Mouse (Mus musculus) liver, embryonic 14.5 days (tissue): ENCODE data around the gene Ubl5. TPM values are rescaled to one million over a fixed set of nuclear protein-coding genes. Genes with fewer than 3 reads are reported as not detected.

Source experiments
- ATAC-seq: fragments of 200-750 bp; cut with Nextera tagmentation; 2 replicates; pipeline ENCODE4 v1.8.0; 2017; ENCODE audit warnings: moderate number of reproducible peaks, mild to moderate bottlenecking, moderate library complexity; ENCODE audit not compliant: insufficient read depth
- DNase-seq, 3 experiments: peaks; one replicate each; pipeline ENCODE4 v3.0.0-alpha.2; 2012 to 2013; ENCODE audit warnings: low read depth in 3 of 3, low spot score in 3 of 3
- H3K27ac ChIP-seq: fragments of 300-500 bp; sonication (generic); 2 replicates; pipeline ENCODE4 v1.5.1; 2014; ENCODE audit warnings: moderate library complexity, mild to moderate bottlenecking, control low read depth, inconsistent platforms
- H3K27me3 ChIP-seq: fragments of 300-500 bp; sonication (generic); 2 replicates; pipeline ENCODE4 v1.6.1; 2014; ENCODE audit warnings: mild to moderate bottlenecking, low read length, moderate library complexity; ENCODE audit not compliant: control insufficient read depth, insufficient read depth
- H3K36me3 ChIP-seq: fragments of 300-500 bp; sonication (generic); replicated peaks from 2 replicates; pipeline ENCODE4 v1.6.1; 2014; ENCODE audit warnings: low read depth; ENCODE audit not compliant: control insufficient read depth, insufficient read depth
- H3K4me1 ChIP-seq, 2 experiments: fragments of 200-500 bp in 1 of 2; fragments of 300-500 bp in 1 of 2; sonication (generic) in 1 of 2; replicated peaks; 2 replicates each; pipeline ENCODE4 v1.6.1; 2012 to 2014; ENCODE audit warnings: antibody characterized with exemption in 1 of 2, inconsistent platforms in 1 of 2, low read length in 1 of 2; ENCODE audit not compliant: control insufficient read depth in 2 of 2, insufficient read depth in 2 of 2
- H3K4me2 ChIP-seq: fragments of 300-500 bp; sonication (generic); 2 replicates; pipeline ENCODE4 v1.6.1; 2014; ENCODE audit warnings: low read depth, mild to moderate bottlenecking, control low read depth, moderate library complexity
- H3K4me3 ChIP-seq, 2 experiments: fragments of 200-500 bp in 1 of 2; fragments of 300-500 bp in 1 of 2; sonication (generic) in 1 of 2; 2 replicates each; pipeline ENCODE4 v1.5.1; 2012 to 2014; ENCODE audit warnings: low read depth in 2 of 2, low read length in 2 of 2, mild to moderate bottlenecking in 2 of 2, control low read depth in 1 of 2, inconsistent platforms in 1 of 2, moderate library complexity in 1 of 2; ENCODE audit not compliant: insufficient read depth in 1 of 2
- H3K9ac ChIP-seq: fragments of 300-500 bp; sonication (generic); replicated peaks from 2 replicates; pipeline ENCODE4 v1.6.1; 2014; ENCODE audit warnings: mild to moderate bottlenecking, control low read depth, moderate library complexity
- H3K9me3 ChIP-seq: fragments of 300-500 bp; sonication (generic); 2 replicates; pipeline ENCODE4 v1.6.1; 2016; ENCODE audit warnings: low read length, mixed read lengths; ENCODE audit not compliant: control insufficient read depth
- CTCF ChIP-seq: IDR thresholded peaks from 2 replicates; pipeline ENCODE4 v1.5.1; 2016; ENCODE audit warnings: antibody characterized with exemption, low read depth, control low read depth
- EP300 ChIP-seq: IDR thresholded peaks from 2 replicates; pipeline ENCODE4 v1.6.1; 2016; ENCODE audit warnings: antibody characterized with exemption, low read depth
- WGBS: fragments of 180-500 bp; shearing (Covaris S2); extraction: QIAGEN DNeasy Blood & Tissue Kit; methylation state at CpG from one replicate; pipeline ENCODE4 v1.1.7; 2014; ENCODE audit not compliant: insufficient replicate concordance; 5-methylcytosine and 5-hydroxymethylcytosine counted together
- polyA plus RNA-seq, 2 experiments: library from polyadenylated mRNA; depleted of rRNA in 1 of 2; stranded (reverse) in 1 of 2; unstranded in 1 of 2; fragments of >200 nt; fragmentation: Nextera tagmentation in 1 of 2; extraction: Ambion mirVana in 1 of 2; gene quantifications; 2 replicates each; pipeline versions ENCODE4 v1.2.1 to v1.2.3; 2012 to 2014

Gene Ubl5
- polyA plus RNA-seq, 2 experiments: 203 to 272 TPM

DNA sequence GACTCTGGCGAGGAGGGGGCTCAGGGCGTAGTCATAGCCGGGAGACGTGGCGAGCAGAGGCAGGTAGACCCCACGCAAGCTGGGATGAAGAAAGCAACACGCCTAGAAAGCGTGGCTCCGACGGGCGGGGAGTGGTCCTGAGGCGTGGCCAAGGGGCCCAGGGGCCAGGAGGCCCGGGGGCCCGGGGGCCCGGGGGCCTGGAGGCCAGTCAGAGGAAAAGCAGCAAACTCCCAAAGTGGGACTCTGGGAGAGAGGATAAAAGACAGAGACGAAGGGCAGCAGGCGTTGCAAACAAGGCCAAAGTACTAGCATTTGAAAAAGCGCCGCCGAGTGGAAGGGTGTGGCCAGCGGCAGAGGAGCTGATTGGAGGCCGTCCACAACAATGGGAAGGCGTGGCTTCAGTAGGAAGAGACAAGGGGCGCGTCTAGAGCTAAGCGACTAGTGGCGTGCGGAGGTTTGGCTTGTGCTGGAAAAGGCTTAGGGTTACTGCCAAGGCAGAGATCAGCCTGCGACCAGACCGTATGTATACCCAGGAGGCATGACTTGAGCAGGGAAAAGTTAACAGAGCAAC lies 303 bp downstream of the Ubl5 start:
- under 1% methylated on average over 30 of the region's 30 CpGs for WGBS
- DNase-seq: peak; percentile 73 to 75 (median 73)
- Histone ChIP-seq H3K36me3 (peaks cover 4% of the 10 kb centered on the region; the same call in 1 of the 2 replicates), H3K4me3 (peak overlapping the region; percentile 94 to 97), H3K9me3 (no peaks in the 10 kb centered on the region), H3K4me2 (peak overlapping the region; percentile 98), H3K9ac (peak overlapping the region; percentile 93), H3K4me1 (peaks cover 2 to 11% of the 10 kb centered on the region in 2 experiments; a peak in 2 of 4 replicates), H3K27ac (peak overlapping the region; percentile 52), H3K27me3 (no peaks in the 10 kb centered on the region)
- TF ChIP-seq CTCF (peak; percentile 22; the same call in 1 of the 2 replicates), EP300 (no peak)
- peak; percentile 74 for ATAC-seq

DNA sequence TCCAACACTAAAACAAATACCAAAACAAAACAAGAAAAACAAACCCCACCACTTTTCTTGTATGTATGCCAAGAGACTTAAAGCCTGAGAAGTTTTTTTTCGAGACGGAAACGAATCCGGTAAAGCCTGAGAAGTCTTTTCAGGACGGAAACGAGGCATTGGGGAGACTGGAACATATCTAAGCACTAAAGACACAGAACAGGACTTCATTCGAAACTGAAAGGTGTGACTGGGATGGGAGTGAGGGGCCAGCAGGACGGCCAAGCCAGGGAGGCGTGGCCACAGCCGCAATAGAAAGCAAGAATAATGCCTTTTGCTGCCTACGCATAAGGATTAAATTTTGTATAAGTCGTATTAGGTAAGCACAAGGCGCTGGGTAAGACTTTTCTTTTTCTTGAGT lies 1.1 kb downstream of the Ubl5 start:
- peak overlapping the region; percentile 94 to 97 for H3K4me3 ChIP-seq
- TF ChIP-seq CTCF (no peak), EP300 (no peak)
- ATAC-seq (no peak), DNase-seq (no peak)
- H3K27me3 ChIP-seq: no peaks in the 10 kb centered on the region
- H3K9ac ChIP-seq: peak overlapping the region; percentile 93
- H3K4me1 ChIP-seq: peaks cover 2 to 17% of the 10 kb centered on the region in 2 experiments; a peak in 2 of 4 replicates
- H3K27ac ChIP-seq: peak overlapping the region; percentile 52
- no peaks in the 10 kb centered on the region for H3K9me3 ChIP-seq
- peak overlapping the region; percentile 98 for H3K4me2 ChIP-seq
- peaks cover 4% of the 10 kb centered on the region; the same call in 1 of the 2 replicates for H3K36me3 ChIP-seq
- WGBS: 5% methylated on average over 13 of the region's 13 CpGs

DNA sequence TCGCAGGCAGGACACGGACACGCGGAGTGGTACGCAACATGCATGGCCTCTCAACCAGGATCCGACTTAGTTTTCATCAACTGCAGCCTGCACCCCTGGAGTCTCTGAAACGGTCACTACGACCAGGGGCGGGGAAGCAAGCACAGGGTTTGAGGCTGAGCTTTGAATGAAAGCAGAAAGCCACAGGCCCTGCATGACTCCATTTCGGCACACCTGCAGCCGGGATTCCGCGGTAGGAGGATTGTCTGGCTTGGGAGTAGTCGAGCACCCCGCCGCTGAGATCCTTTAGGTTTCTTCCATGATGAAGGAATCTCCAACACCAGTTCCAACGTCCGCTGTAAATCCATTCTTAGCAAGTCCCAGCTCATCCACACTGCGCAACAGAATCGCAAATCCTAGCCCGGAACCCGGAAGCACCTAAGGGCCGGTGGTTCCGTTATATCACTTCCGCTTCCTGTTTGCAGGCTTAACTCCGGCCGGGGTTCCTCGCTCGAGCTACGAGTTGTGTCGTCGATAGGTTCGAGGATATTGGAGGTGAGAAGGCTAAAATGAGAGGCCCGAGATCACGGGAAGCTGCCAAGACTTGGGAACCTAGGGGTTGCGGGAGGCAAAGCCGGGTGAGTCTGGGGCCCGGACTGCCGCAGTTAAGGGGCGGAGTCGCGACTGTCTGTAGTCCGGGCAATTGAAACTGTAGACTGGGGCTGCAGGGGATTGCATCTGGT lies 1.8 kb downstream of the Ubl5 start, which contains the start of gene Fbxl12:
Gene Fbxl12, minus strand, starts transcription at position 408 of the 722 bp plus-strand sequence.
- peaks cover 4% of the 10 kb centered on the region; the same call in 1 of the 2 replicates for H3K36me3 ChIP-seq
- under 1% methylated on average over 43 of the region's 43 CpGs for WGBS
- peak within 1 kb of the TSS; percentile 74 for H3K27ac ChIP-seq
- no peaks in the 10 kb centered on the region for H3K27me3 ChIP-seq
- peak within 1 kb of the TSS; percentile 93 for H3K9ac ChIP-seq
- H3K9me3 ChIP-seq: no peaks in the 10 kb centered on the region
- ATAC-seq (peak; percentile 55), DNase-seq (peak in 2 of 3 experiments; percentile 64 to 76)
- peak within 1 kb of the TSS; percentile 98 for H3K4me2 ChIP-seq
- peaks cover 2 to 24% of the 10 kb centered on the region in 2 experiments; a peak in 2 of 4 replicates for H3K4me1 ChIP-seq
- TF ChIP-seq EP300 (no peak), CTCF (no peak)
- peak within 1 kb of the TSS; percentile 94 to 97 for H3K4me3 ChIP-seq

DNA sequence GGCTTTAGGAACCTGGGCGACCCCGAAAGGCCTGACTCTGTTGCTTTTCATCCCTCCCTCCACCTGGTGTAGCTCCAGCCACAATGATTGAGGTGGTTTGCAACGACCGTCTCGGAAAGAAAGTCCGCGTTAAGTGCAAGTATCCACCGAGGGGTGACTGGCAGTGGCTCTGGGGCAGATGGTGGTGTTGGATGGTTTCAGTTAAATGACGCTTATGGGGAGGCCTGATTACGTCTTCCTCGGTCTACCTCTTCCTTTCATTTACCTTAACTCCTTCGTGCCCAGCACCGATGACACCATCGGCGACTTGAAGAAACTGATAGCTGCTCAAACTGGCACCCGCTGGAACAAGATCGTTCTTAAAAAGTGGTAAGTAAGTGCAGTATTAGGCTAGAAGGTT lies 2.4 kb downstream of the Ubl5 start:
- Histone ChIP-seq H3K4me1 (peaks cover 6 to 27% of the 10 kb centered on the region in 2 experiments), H3K9me3 (no peaks in the 10 kb centered on the region), H3K27me3 (no peaks in the 10 kb centered on the region), H3K9ac (peak overlapping the region; percentile 93), H3K4me3 (peak overlapping the region; percentile 94 to 97), H3K36me3 (peaks cover 4% of the 10 kb centered on the region; the same call in 1 of the 2 replicates), H3K27ac (peak overlapping the region; percentile 74), H3K4me2 (peak overlapping the region; percentile 98)
- TF ChIP-seq EP300: no peak
- no peak for TF ChIP-seq CTCF
- ATAC-seq (no peak), DNase-seq (no peak)
- WGBS: 1% methylated on average over 17 of the region's 17 CpGs
